Mouse (Mus musculus): Measurements from ENCODE around the gene Mad1l1. TPM values are rescaled to one million over a fixed set of nuclear protein-coding genes. Genes with fewer than 3 reads are reported as not detected.
A peak's percentile ranks its signal among the peaks of the same experiment; 100 is the strongest.

Mad1l1 gene
- polyA plus RNA-seq, 1 experiment from 2014 or later = 60.8 TPM

DNA sequence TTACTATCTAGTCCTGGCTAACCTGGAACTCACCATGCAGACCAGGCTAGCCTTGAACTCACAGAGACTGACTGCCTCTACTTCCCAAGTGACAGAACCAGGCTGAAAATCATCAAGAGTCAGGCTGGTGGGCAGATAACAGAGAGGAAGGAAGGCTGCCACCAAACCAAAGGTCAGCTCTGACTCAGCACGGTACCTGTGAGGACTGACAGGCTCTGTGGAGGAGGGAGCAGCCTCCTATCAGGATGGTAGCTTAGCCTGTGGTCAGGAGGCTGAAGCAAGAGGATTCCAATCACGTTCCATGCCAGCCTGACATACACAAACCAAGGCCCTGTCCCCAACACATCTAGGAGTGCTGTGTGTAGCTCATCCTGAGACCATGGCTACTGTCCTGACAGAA, 54.3 kb downstream of the Mad1l1 start:
- WGBS = 93% methylated on average over 2 of the region's 2 CpGs
- H3K4me1 ChIP-seq = peaks cover 39% of the 10 kb centered on the region
- H3K36me3 ChIP-seq (replicated peaks) = peaks cover 35% of the 10 kb centered on the region
- 0 out of 2 replicates have a peak overlapping the region, but pooled peaks have one; percentile 15 for H3K27ac ChIP-seq
- DNase-seq (ENCODE audit: extremely low spot score, low spot score) = no peak
- H3K9me3 ChIP-seq = no peaks in the 10 kb centered on the region
- no peaks in the 10 kb centered on the region for H3K27me3 ChIP-seq (ENCODE audit: poor library complexity, severe bottlenecking)
- H3K4me3 ChIP-seq = no peak overlapping the region

DNA sequence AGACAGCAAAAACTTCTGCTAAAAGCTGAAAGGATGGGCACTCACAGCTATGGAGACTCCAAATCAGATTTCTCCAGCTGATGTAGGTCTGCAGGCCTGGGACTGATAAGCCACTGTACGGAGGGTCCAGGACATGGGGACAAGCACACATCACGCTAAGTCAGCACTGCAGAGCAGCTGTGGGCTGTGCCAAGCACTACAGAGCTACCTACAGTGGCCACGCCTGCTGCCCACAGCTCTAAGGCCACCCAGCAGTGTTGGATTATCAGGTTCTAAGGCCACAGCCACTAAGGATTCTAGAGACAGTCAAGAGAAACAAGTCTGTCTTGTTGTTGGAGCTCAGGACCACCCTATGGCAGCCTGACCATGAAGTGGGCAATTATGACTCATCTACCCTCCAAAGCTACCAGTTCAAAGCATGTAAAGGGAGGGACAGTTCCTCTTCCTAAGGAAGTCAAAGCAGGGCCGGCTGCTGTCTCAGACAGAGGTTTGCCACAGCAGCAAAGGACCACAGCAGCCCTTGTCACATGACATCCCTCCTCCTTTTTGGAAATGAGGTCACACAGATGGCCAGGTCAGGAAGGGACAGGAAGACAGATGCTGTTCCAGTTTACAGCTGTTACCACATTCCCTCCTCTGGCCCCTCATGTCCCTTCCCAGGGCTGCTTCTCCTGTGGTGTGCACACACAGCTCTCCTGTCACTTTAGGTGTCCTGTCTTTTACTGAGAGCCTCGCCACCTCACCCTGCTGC, 56.4 kb downstream of the Mad1l1 start:
- Histone ChIP-seq H3K27ac (peak overlapping the region; percentile 79), H3K27me3 (ENCODE audit: poor library complexity, severe bottlenecking) (no peaks in the 10 kb centered on the region), H3K4me1 (peaks cover 39% of the 10 kb centered on the region), H3K4me3 (no peak overlapping the region), H3K9me3 (no peaks in the 10 kb centered on the region), H3K36me3 (replicated peaks) (peaks cover 34% of the 10 kb centered on the region)
- WGBS = 73% methylated on average over 5 of the region's 5 CpGs
- DNase-seq (ENCODE audit: extremely low spot score, low spot score) = no peak

DNA sequence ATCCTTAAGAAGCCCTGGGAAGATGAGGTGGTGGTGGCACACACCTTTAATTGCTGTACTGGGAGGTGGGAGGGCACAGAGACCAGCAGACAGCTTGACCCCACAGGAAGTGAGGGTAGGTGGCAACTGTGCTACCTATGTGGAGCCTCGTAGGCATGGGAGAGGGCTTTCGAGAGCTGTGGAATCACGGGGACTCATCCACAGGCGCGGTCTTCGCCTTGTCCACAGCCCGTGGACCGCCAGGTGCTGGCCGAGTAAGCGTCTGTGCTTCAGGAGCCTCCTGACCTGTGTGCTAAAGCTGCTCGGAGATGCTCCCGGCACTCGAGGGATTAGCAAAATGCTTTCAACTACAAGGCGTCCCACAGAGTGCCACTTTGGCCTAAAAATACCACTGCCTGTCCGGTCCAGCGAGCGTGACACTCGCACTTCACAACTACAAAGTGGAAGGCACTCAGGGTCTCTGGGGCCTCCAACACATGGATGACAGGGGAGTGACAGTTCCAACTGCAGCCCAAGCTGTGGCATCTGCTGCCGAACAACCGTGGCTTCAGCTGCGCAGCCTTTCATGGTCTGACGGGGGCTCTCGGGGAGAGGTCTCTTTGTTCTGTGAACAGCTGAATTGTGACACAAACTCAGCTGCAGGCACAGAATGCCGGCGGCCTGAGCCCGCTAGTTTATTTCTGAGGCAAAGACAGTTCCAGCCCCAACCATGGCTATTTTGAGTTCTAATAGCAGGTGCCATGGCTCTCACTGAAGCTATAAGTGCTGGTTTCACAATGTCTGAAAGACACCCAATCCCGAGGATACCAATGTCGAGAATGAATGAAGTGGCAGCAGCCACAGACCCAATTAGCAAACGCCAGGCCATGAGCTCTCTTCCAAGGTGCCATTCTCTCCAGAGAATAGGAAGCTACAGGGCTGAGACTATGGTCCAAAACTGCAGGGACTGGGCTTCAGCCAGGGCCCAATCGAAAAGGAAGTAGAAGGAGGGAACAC, 57.3 kb downstream of the Mad1l1 start:
- Histone ChIP-seq H3K27me3 (ENCODE audit: poor library complexity, severe bottlenecking) (no peaks in the 10 kb centered on the region), H3K36me3 (replicated peaks) (peaks cover 36% of the 10 kb centered on the region), H3K4me1 (peaks cover 39% of the 10 kb centered on the region), H3K9me3 (no peaks in the 10 kb centered on the region), H3K27ac (peak overlapping the region; percentile 79), H3K4me3 (peak overlapping the region; percentile 6; the same call in 1 of the 2 replicates)
- WGBS = 41% methylated on average over 30 of the region's 30 CpGs
- DNase-seq (ENCODE audit: extremely low spot score, low spot score) = peak; percentile 40

DNA sequence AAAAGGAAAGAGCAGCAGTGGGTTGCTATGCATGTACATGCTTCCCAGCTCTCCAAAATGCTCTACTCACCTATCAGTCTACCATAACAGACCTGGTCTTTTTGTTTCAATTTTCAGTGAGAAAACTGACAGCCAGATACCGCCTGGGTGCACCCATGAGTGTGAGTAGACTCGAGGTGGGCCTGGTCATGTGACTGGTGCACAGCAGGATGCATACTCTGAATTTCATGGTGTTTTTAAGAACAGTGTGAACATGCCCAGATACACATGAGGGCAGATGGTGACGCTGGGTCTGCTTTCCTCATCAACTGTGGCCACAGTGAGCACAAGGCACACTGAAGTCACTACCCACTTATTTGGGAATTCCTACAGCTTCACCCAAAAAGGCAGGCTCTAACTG, 59.0 kb downstream of the Mad1l1 start:
- no peaks in the 10 kb centered on the region for H3K9me3 ChIP-seq
- H3K4me3 ChIP-seq = no peak overlapping the region
- H3K27ac ChIP-seq = no peak overlapping the region
- H3K27me3 ChIP-seq (ENCODE audit: poor library complexity, severe bottlenecking) = no peaks in the 10 kb centered on the region
- DNase-seq (ENCODE audit: extremely low spot score, low spot score) = no peak
- WGBS = 94% methylated on average over 3 of the region's 3 CpGs
- H3K4me1 ChIP-seq = peaks cover 29% of the 10 kb centered on the region
- H3K36me3 ChIP-seq (replicated peaks) = peaks cover 48% of the 10 kb centered on the region

DNA sequence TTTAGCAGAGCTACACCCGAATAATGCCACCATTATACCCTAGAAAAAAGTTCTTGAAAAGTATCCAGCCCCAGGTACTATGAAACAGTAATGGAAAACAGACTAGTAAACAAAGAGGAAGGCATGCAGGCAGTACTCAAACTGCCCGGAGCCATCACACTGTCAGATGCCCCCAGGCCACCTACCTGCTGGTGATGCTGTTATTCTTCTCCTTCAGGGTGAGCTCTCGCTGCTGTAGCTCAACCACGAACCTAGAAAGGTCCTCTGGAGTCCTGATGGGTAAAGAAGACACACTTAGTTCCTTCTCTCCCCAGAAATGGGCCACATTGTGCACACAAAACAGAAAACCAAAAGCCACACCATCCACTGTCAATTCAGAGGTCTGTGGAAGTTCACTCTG, 60.0 kb downstream of the Mad1l1 start:
- Histone ChIP-seq H3K4me3 (no peak overlapping the region), H3K4me1 (peaks cover 29% of the 10 kb centered on the region), H3K9me3 (no peaks in the 10 kb centered on the region), H3K27me3 (ENCODE audit: poor library complexity, severe bottlenecking) (no peaks in the 10 kb centered on the region), H3K36me3 (replicated peaks) (peaks cover 56% of the 10 kb centered on the region), H3K27ac (no peak overlapping the region)
- WGBS = 93% methylated on average over 4 of the region's 4 CpGs
- DNase-seq (ENCODE audit: extremely low spot score, low spot score) = no peak

DNA sequence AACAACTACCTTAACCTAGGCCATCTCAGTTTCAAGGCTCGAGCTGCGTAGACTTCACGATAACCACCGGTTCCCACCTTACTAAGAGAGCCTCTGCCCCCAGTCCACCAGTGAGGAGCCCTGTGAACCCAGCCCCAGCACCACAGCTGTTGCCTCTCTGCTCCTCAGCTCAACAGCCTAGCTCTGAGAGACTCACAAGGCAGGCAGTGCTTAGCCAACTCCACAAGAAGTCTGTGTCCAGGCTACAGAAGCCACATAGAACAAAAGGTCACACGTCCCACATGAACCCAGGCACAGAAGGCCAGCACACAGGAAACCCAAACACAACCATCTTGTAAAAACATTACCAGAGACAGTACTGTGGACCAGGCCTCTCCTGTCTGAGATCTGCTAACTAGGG, 62.7 kb downstream of the Mad1l1 start:
- Histone ChIP-seq H3K36me3 (replicated peaks) (peaks cover 70% of the 10 kb centered on the region), H3K27ac (no peak overlapping the region), H3K4me3 (no peak overlapping the region), H3K27me3 (ENCODE audit: poor library complexity, severe bottlenecking) (no peaks in the 10 kb centered on the region), H3K4me1 (peaks cover 8% of the 10 kb centered on the region), H3K9me3 (no peaks in the 10 kb centered on the region)
- WGBS = 95% methylated on average over 5 of the region's 5 CpGs
- DNase-seq (ENCODE audit: extremely low spot score, low spot score) = no peak

DNA sequence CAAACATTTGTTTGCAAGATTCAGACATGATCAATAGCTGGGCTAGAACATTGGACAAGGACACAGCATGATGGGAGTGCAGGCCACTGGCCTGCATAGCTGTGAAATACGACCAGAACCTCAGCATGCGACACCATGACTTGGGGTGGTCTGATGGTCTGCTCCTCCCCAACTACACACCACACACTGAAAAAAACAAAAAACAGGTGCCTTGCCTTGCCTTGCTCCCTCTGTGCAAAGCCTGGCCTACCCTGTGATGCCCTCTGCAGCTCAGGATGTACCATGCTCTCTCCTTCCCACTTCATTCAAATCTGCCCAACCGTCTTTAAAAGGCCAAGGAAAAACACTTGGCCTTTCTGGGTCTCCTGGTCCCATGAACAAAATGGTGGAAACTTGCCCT, 63.3 kb downstream of the Mad1l1 start:
- Histone ChIP-seq H3K27me3 (ENCODE audit: poor library complexity, severe bottlenecking) (no peaks in the 10 kb centered on the region), H3K9me3 (no peaks in the 10 kb centered on the region), H3K4me3 (no peak overlapping the region), H3K27ac (no peak overlapping the region), H3K4me1 (peaks cover 2% of the 10 kb centered on the region; the same call in 1 of the 2 replicates), H3K36me3 (replicated peaks) (peaks cover 76% of the 10 kb centered on the region)
- DNase-seq (ENCODE audit: extremely low spot score, low spot score) = no peak
- WGBS = 89% methylated on average over 3 of the region's 3 CpGs

DNA sequence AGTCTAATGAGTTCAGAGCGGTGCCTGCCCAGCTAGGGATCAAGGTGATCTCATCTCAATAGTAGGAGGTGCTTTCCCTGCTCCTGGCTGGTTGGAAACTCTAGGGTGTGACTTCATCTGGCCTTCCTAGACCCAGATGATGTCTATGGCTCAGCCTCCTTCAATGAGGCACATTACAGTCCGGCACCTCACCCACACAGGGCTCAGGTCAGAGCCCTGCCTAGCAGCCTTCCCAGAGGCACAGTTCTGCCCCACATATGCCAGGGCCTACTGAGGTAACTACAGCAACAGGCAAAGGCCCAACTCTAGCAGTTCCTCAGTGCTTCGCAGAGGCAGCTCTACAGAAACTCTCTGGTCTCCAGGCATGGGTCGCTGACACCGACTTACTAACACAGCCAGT, 63.9 kb downstream of the Mad1l1 start:
- no peaks in the 10 kb centered on the region for H3K9me3 ChIP-seq
- H3K4me3 ChIP-seq = no peak overlapping the region
- no peaks in the 10 kb centered on the region for H3K4me1 ChIP-seq
- H3K36me3 ChIP-seq (replicated peaks) = peaks cover 82% of the 10 kb centered on the region
- no peaks in the 10 kb centered on the region for H3K27me3 ChIP-seq (ENCODE audit: poor library complexity, severe bottlenecking)
- H3K27ac ChIP-seq = no peak overlapping the region
- DNase-seq (ENCODE audit: extremely low spot score, low spot score) = no peak
- WGBS = 95% methylated on average over 5 of the region's 5 CpGs

DNA sequence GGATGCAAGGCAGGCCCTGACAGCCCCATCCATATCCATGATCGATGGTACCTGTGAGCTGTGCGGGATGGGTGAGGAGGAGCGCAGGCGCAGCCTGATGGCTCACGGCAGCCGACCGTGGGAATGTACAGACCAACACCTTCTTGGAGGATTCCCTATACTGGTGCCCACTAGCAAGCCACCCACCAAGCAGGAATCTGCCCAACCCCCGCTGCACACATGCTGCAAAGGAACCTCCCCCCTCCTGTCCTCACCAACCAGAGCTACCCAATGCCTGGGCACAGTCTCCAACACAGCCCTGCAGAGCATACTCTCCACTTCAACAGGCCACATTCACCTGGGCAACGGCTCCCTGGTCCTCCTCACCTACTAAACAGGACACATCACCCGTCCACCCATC, 64.7 kb downstream of the Mad1l1 start:
- Histone ChIP-seq H3K9me3 (no peaks in the 10 kb centered on the region), H3K36me3 (replicated peaks) (peaks cover 85% of the 10 kb centered on the region), H3K27ac (no peak overlapping the region), H3K4me3 (no peak overlapping the region), H3K4me1 (no peaks in the 10 kb centered on the region), H3K27me3 (ENCODE audit: poor library complexity, severe bottlenecking) (no peaks in the 10 kb centered on the region)
- no peak for DNase-seq (ENCODE audit: extremely low spot score, low spot score)
- WGBS = 96% methylated on average over 10 of the region's 10 CpGs

DNA sequence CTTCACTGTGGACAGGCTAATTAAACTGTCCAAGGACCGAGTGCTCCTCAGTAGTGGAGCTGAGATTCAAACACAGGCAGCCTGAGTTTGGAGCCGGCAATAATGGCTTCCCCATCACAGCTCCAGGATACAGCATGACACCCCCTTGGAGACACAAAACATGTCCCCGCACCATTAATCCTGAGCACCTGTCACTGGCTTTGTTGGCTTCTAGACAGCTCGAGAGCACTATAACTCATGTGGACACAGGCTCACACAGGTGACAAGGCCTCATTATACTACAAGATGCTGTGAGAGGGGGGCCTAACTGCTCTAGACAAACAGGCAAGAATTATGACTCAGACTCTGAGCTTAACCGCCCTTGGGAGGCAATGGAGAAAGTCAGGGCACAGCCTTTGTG, 66.1 kb downstream of the Mad1l1 start:
- 92% methylated on average over 5 of the region's 5 CpGs for WGBS
- H3K36me3 ChIP-seq (replicated peaks) = peaks cover 74% of the 10 kb centered on the region
- no peak overlapping the region for H3K27ac ChIP-seq
- no peaks in the 10 kb centered on the region for H3K4me1 ChIP-seq
- no peak overlapping the region for H3K4me3 ChIP-seq
- H3K9me3 ChIP-seq = no peaks in the 10 kb centered on the region
- no peak for DNase-seq (ENCODE audit: extremely low spot score, low spot score)
- no peaks in the 10 kb centered on the region for H3K27me3 ChIP-seq (ENCODE audit: poor library complexity, severe bottlenecking)

DNA sequence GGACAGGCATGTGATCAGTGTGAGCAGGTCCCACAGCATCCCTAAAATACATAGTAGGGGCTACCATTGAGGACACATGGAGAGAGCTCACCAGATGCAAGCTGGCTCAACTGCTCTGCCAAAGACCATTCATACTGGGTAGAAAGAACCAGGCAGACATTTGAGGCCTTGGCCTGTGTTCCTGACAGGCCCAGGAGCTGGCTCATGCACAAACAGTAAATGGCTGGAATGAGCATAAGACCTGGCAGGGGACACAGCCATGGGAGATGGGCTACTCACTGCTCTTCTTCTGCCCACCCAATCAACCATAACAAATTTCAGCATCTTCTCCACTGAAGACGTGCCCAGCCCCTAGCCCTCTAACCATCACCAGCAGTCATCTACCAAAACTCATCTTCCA, 66.7 kb downstream of the Mad1l1 start:
- Histone ChIP-seq H3K4me1 (peaks cover 2% of the 10 kb centered on the region; the same call in 1 of the 2 replicates), H3K9me3 (no peaks in the 10 kb centered on the region), H3K4me3 (no peak overlapping the region), H3K36me3 (replicated peaks) (peaks cover 68% of the 10 kb centered on the region), H3K27ac (no peak overlapping the region), H3K27me3 (ENCODE audit: poor library complexity, severe bottlenecking) (no peaks in the 10 kb centered on the region)
- 97% methylated on average over 1 of the region's 1 CpGs for WGBS
- DNase-seq (ENCODE audit: extremely low spot score, low spot score) = no peak

DNA sequence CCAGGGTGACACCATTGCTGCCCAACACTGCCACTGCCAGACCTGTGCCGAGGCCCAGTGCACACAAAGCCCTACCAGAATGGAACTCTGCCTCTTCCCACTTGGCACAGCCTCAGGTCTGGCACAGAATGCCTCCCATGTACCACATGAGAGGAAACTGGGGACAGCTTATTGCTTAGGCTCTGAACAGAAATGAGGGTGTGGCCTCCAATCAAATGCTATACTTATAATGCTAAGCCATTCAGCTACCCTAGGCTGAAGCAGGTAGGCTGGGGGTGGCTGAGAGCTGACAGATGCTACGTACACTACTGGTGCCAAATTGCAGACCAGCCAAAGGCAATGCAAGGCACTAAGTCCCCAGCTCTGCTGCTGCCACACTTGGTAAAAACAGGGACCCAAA, 69.4 kb downstream of the Mad1l1 start:
- no peaks in the 10 kb centered on the region for H3K9me3 ChIP-seq
- peaks cover 42% of the 10 kb centered on the region for H3K36me3 ChIP-seq (replicated peaks)
- no peaks in the 10 kb centered on the region for H3K27me3 ChIP-seq (ENCODE audit: poor library complexity, severe bottlenecking)
- H3K4me1 ChIP-seq = peaks cover 7% of the 10 kb centered on the region; the same call in 1 of the 2 replicates
- no peak overlapping the region for H3K4me3 ChIP-seq
- no peak overlapping the region for H3K27ac ChIP-seq
- WGBS = 93% methylated on average over 2 of the region's 2 CpGs
- DNase-seq (ENCODE audit: extremely low spot score, low spot score) = no peak

DNA sequence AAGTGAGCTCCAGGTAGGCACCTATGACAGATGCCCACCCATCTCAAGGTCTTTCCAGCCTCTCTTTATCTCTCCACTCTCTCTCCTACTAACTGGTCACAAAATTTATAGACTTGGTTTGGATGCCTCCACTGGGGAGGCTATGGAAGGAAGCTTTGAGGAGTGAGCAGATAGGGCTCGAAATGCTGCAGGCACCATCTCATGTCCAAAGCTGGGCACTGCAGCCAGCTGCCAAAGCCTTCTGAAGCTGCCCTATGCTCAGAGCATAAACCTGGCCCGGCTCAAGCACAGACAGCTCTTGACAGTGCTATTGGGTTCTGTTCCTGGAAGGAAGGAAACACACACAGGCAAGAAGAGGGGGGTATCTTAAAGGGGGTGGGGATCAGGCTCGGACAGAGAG, 71.0 kb downstream of the Mad1l1 start:
- no peaks in the 10 kb centered on the region for H3K9me3 ChIP-seq
- no peaks in the 10 kb centered on the region for H3K27me3 ChIP-seq (ENCODE audit: poor library complexity, severe bottlenecking)
- H3K27ac ChIP-seq = no peak overlapping the region
- H3K4me3 ChIP-seq = no peak overlapping the region
- H3K4me1 ChIP-seq = peaks cover 7% of the 10 kb centered on the region; the same call in 1 of the 2 replicates
- H3K36me3 ChIP-seq (replicated peaks) = peaks cover 28% of the 10 kb centered on the region; the same call in 1 of the 2 replicates
- WGBS = 86% methylated on average over 3 of the region's 3 CpGs
- no peak for DNase-seq (ENCODE audit: extremely low spot score, low spot score)

All from forebrain, embryonic 10.5 days (tissue).